Mouse (Mus musculus) Muller cell, postnatal 12 days (primary cell): Measurements from ENCODE around the gene Mn1.

Experiments
- DNase-seq: peaks from one replicate; pipeline ENCODE4 v3.0.0-alpha.2; 2015; ENCODE audit errors: inconsistent ontology term

Mn1 gene

DNA sequence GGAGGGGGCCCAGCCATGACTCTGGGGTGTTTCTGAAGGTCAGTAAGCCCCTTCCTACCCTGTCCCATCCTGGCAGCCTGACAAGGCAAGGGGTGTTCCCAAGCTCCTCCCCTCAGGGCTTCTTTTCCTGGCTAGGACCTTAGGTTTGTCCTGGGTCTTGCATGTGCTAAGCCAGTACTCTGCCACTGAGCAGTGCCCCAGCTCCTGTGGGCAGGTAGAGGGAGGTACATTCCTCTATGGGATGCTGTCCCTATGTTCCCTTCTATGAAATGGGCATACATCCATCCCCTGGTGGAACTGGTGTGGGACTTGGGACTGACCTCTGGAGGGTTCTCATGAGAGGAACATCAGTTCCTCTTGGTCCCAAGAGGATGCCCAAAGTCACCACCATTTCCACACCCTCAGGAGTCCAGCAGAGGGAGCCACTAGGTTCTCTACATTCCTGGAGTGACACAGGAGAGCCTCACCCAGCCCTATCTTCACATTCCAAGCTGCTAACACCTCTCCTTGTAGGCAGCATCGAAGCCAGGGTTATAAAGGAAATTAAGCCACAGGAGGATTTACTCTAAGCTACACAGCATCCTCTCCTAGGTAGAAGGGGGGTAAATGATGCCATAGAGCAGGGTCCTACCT lies 7.6 kb upstream of the Mn1 start:
- no peak for DNase-seq

DNA sequence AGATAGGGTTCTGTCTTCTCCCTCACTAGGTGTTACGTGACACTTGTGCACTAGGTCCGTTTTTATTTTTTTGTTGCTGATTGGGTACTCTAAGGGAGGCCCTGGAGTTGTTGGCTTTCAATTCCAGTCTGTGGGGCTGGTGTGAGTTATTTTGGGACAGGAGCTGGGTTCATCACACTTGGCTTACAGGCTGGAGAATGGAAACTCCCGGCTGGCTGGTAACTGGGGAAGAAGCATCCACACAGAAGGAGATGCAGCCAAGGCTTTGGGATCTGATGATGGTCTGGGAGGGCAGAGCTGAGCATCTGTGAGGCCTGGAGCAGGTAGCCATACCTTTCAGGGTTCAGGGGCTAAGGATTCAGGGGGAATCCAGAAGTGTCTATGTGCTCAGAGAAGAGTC lies 6.5 kb upstream of the Mn1 start:
- no peak for DNase-seq

DNA sequence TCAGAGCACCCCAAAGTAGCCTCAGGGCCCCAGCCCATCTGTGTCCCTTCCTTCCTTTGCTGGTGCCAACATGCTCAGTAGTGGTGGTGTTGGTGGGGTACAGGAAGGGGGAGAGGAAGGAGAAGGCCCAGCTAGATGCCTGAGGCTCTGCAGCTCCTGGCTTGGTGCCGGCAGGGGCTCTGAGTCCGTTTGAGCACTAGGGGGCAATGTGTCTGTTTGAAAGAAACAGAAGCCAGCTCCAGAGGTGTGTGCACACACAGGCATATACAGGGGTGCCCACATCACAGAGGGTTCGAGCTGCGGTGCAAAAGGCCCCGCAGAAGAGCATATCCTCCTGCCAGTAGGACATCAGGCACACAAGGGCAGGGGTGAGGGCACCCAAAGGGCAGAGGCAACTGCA lies 3.0 kb upstream of the Mn1 start:
- peak; percentile 64 for DNase-seq

GRCm38 (mm10) chr5:111414770-111415249 lies 2.4 kb upstream of the Mn1 start:
- DNase-seq = no peak

GRCm38 (mm10) chr5:111415575-111415974 lies 1.6 kb upstream of the Mn1 start:
- no peak for DNase-seq

GRCm38 (mm10) chr5:111416048-111416447 lies 1.1 kb upstream of the Mn1 start:
- peak; percentile 24 for DNase-seq

- DNase-seq = peak; percentile 38
Observed at GRCm38 (mm10) chr5:111417378-111418131, 393 bp downstream of the Mn1 start.

DNA sequence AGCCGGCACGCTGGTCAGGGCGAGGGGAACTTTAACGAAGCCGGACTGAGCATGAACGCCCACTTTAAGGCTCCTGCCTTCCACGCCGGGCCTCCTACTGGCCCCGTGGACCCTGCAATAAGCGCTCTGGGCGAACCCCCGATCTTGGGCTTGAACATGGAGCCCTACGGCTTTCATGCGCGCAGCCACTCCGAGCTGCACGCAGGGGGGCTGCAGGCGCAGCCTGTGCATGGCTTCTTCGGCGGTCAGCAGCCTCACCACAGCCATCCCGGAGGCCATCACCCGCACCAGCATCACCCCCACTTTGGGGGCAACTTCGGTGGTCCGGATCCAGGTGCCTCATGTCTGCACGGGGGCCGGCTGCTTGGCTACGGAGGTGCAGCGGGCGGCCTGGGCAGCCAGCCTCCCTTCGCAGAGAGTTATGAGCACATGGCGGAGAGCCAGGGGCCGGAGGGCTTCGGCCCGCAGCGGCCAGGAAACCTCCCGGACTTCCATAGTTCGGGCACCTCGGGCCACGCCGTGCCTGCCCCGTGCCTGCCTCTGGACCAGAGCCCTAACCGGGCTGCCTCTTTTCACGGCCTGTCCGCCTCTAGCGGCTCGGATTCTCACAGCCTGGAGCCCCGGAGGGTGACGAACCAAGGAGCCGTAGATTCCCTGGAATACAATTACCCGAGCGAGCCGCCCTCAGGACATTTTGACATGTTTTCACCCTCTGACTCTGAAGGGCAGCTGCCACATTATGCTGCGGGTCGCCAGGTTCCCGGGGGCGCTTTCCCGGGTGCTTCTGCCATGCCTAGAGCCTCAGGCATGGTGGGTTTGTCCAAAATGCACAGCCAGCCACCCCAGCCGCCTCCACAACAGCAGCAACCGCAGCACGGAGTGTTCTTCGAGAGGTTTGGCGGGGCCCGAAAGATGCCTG lies 1.3 kb downstream of the Mn1 start:
- peak; percentile 39 for DNase-seq

DNA sequence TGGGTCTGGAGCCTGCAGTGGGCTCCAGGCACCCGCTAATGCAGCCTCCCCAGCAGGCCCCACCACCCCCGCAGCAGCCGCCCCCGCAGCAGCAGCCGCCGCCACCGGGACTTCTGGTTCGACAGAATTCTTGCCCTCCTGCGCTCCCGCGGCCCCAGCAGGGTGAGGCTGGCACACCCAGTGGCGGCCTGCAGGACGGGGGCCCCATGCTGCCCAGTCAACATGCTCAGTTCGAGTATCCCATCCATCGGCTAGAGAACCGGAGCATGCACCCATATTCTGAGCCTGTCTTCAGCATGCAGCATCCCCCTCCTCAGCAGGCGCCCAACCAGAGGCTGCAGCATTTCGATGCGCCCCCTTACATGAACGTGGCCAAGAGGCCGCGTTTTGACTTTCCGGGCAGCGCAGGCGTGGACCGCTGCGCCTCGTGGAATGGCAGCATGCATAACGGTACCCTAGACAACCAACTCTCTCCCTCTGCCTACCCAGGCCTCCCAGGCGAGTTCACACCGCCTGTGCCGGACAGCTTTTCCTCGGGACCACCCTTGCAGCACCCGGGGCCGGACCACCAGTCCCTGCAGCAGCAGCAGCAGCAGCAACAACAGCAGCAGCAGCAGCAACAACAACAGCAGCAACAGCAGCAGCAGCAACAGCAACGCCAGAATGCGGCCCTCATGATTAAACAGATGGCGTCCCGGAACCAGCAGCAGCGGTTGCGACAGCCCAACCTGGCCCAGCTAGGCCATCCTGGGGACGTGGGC lies 2.1 kb downstream of the Mn1 start:
- no peak for DNase-seq

GRCm38 (mm10) chr5:111420011-111420691 lies 3.0 kb downstream of the Mn1 start:
- DNase-seq = no peak

DNA sequence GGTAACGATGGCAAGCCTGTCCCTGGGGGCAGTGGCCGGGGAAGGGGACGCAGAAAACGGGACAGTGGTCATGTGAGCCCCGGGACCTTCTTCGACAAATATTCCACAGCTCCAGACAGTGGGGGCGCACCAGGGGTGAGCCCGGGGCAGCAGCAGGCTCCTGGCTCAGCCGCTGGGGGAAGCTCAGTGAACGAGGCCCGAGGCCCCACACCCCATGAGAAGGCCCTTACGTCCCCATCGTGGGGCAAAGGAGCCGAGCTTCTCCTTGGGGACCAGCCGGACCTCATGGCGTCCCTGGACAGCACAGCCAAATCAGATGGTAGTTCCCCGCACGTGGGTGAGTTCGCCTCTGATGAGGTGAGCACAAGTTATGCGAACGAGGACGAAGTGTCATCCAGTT lies 3.7 kb downstream of the Mn1 start:
- no peak for DNase-seq

DNA sequence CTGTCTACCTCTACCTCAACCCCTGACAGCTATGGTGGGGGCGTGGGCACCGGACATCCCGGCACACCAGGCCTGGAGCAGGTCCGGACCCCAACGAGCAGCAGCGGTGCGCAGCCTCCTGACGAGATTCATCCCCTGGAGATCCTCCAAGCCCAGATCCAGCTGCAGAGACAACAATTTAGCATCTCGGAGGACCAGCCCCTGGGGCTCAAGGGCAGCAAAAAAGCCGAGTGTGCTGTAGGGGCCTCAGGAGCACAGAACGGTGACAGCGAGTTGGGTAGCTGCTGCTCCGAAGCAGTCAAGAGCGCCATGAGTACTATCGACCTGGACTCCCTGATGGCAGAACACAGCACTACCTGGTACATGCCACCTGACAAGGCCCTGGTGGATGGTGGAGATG lies 4.3 kb downstream of the Mn1 start:
- no peak for DNase-seq

GRCm38 (mm10) chr5:111422058-111422800 lies 5.1 kb downstream of the Mn1 start:
- no peak for DNase-seq

DNA sequence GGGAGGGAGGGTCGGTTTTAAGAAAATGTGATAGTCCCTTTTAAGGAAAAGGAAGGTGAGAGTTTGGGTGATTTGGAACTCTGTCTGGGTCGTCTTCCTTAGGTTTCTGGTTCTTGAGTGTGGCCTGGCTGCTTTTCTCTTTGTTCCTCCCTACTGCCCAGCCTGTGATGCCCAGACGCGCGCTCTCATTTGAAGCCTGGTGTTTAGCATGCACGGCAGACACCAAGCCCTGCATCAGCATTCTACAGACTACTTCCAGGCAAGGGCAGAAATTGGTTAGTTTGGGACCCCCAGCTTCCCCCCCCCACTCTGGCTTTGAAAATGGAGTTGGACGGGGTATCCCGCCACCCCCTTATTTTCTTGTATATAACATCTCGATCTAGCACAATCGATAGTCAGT lies 5.8 kb downstream of the Mn1 start:
- DNase-seq = no peak

DNA sequence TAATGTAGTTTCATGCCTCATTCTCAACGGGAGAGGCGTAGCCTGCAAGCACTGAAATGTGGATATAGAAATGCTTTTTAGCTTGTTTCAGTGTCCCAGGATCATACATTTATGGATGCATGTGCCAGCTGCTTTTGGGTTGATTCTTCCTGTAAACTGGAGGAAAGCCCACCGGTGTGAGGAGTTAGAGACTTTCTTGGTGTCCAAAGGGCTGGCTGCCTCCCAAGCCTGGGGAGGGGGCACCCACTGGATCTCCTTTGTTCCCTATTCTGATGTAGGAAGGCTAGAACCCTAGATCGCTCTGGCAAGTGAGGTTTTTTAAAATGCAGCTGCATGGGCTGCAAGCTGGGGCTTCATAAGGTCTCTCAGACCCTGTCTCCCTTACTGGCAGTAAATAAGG lies 6.5 kb downstream of the Mn1 start:
- DNase-seq = no peak

DNA sequence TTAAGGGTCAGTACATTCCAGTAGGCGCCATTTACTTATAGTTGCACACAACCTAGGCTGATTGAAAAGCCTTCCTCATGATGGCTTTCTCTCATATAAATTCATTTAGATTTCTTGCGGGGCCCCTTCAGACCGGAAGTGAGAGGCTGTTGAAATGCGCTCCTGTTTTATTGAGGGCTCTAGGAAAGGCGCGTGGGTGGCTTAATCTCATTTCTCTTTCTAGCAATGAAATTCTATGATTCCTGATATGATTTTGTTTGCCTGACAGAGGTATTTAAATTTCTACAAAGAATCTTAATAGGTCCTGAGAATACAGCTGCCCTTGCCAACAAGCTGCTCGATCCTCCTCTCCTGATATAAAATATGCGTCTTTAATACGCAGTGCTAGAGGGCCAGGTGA lies 8.7 kb downstream of the Mn1 start:
- no peak for DNase-seq

DNA sequence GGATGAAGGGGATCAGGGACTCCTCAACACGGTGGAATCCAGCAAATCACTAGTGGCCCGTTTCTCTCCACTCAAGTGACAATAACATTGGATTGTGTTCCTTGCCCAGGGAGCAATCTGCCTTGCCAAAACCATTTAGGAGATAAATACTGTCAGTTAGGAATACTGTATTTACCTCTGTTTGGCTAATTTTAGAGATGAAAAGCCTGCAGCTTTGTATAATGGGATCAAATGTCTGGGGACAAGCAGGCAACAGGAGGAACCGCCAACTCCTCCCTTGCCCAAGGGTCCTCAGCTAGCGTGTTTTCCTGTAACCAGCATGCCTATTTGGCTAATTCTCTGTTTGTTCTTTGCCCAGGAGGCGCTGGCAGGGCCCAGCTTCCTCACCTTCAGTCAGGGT lies 9.1 kb downstream of the Mn1 start:
- no peak for DNase-seq

DNA sequence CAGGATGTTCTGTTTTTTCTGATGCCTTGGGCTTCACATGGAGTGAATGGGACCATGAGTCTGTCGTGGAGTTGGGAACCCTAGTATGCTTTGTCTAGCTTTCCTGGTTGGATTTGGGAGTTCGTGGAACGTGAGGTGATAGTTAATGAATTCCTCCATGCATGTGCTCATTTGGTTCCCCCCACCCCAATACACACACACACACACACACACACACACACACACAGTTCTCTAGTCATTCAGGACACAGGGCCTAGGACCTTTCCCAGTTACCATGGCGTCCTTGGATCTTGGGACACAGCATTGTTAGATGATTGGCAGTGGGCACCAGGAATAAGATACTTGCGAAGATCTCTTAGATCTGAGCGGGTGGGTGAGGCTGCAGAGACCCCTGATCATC lies 11.7 kb downstream of the Mn1 start:
- DNase-seq = no peak

GRCm38 (mm10) chr5:111429726-111430125 lies 12.6 kb downstream of the Mn1 start:
- no peak for DNase-seq

DNA sequence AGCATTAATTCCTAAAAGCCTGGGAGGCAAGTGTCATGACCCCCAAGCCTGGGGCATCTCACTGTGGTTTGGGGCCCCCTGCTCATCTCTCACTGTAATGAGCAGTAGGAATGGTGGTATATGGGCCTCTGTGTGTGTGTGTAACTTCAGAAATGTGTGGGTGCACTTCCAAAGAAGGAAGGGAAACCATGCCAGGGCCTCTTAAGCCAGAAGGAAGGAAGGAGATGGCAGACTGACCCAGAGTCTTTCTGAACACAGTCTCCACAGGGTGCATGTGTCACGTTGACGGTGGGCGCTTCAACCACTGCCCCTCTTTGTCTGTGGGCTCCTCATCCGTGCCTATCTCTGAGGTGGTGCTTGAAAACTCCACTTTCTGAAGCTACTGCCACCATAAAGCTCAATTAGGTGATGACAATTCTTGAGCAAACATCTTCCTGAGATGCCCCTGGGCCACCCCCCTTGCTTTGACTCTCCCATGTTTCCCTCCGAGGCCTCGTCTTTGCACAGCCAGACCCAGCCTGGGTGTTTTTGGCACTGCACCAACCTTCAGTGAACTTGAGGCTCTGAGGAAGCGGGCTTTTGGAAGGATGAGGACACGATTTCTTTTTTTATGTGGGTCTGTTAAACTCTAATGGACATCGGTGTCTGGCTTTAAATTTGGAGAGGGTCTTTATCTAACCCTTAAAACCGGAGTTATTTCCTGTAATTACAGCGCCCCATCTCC lies 14.0 kb downstream of the Mn1 start:
- no peak for DNase-seq
